Mouse (Mus musculus) liver, adult 2 months (tissue): ENCODE data around the gene Brca2. TPM values are rescaled to one million over a fixed set of nuclear protein-coding genes. Genes with fewer than 3 reads are reported as not detected.
A peak's percentile ranks its signal among the peaks of the same experiment; 100 is the strongest.

Experiments used
- DNase-seq: peaks from one replicate; pipeline ENCODE4 v3.0.0-alpha.2; 2011; ENCODE audit warnings: low read depth, low spot score; ENCODE audit errors: extremely low read depth
- H3K27ac ChIP-seq: fragments of 200-500 bp; replicated peaks from 2 replicates; pipeline ENCODE4 v1.5.1; 2012; ENCODE audit warnings: low read depth, mild to moderate bottlenecking, control low read depth, inconsistent platforms, low read length; ENCODE audit not compliant: insufficient read depth
- H3K27me3 ChIP-seq: fragments of 200-500 bp; 2 replicates; pipeline ENCODE4 v1.6.1; 2012; ENCODE audit warnings: mild to moderate bottlenecking, moderate library complexity, low read length, inconsistent platforms; ENCODE audit not compliant: control insufficient read depth, insufficient read depth
- H3K36me3 ChIP-seq: fragments of 200-500 bp; 2 replicates; pipeline ENCODE4 v1.6.1; 2012; ENCODE audit warnings: low read length, inconsistent platforms; ENCODE audit not compliant: control insufficient read depth, insufficient read depth
- H3K4me1 ChIP-seq: fragments of 200-500 bp; 2 replicates; pipeline ENCODE4 v1.6.1; 2011; ENCODE audit warnings: low read length; ENCODE audit not compliant: control insufficient read depth, insufficient read depth
- H3K4me3 ChIP-seq: fragments of 200-500 bp; 2 replicates; pipeline ENCODE4 v1.5.1; 2011; ENCODE audit warnings: low read depth, mild to moderate bottlenecking, control low read depth, low read length, moderate library complexity; ENCODE audit not compliant: insufficient read depth
- H3K79me2 ChIP-seq: fragments of 200-500 bp; 2 replicates; pipeline ENCODE4 v1.6.1; 2012; ENCODE audit warnings: inconsistent platforms, mild to moderate bottlenecking, low read length, moderate library complexity; ENCODE audit not compliant: control insufficient read depth, insufficient read depth
- H3K9ac ChIP-seq: fragments of 200-500 bp; 2 replicates; pipeline ENCODE4 v1.6.1; 2012; ENCODE audit warnings: low read depth, mild to moderate bottlenecking, control low read depth, inconsistent platforms, low read length
- CTCF ChIP-seq: fragments of 200-500 bp; IDR thresholded peaks from 2 replicates; pipeline ENCODE4 v1.5.1; 2011; ENCODE audit warnings: low read depth, low read length, control low read depth
- POLR2A ChIP-seq: fragments of 200-500 bp; IDR thresholded peaks from 2 replicates; pipeline ENCODE4 v1.6.1; 2011; ENCODE audit warnings: low read length, control low read depth; ENCODE audit not compliant: insufficient read depth; ENCODE audit errors: extremely low read depth
- WGBS: fragments of 180-500 bp; shearing (Covaris S2); methylation state at CpG from one replicate; pipeline ENCODE4 v1.1.7; 2018; 5-methylcytosine and 5-hydroxymethylcytosine counted together
- polyA plus RNA-seq: library from polyadenylated mRNA; depleted of rRNA; stranded (reverse); fragments of >200 nt; gene quantifications from 2 replicates; pipeline ENCODE4 v1.2.3, GENCODE M21; 2012
- total RNA-seq: library from RNA; depleted of rRNA; stranded (reverse); fragments of >200 nt; gene quantifications from 2 replicates; pipeline ENCODE4 v1.2.3, GENCODE M21; 2014

Brca2 gene
- total and polyA plus RNA-seq, 2 experiments, result 0.86 to 3.2 TPM

DNA sequence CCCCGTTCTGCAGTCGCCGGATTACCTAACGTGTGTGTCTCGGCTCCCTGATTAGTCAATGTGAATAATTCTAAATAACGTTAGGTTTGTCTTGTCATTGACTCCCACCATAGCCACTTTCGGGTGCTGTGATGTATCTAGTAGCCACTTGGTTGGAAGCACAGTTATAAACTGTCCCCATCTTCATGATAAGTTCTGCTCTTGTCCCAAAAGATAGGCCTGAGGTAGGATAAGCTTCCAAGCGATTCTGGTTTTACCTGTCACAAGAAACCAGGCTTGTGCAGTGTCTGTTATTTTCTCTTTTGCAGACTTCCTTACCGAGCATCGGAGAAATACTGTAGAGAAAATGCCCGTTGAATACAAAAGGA is 421 bp downstream of the Brca2 start:
- peak overlapping the region; percentile 59 for H3K27ac ChIP-seq

DNA sequence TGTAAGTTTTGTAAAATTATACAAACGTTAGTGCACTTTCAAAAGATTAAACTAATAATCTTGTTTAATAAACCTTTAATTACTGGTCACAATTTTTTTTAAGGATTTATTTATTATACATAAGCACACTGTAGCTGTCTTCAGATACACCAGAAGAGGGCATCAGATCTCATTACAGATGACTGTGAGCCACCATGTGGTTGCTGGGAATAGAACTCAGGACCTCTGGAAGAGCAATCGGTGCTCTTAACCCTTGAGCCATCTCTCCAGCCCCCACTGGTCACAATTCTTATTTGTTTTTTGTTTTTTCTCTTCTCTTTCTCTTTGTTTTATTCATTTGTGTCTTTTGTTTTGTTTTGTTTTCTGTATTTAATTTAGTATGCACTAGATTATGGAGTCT is 2.8 kb downstream of the Brca2 start:
- TF ChIP-seq CTCF (no peak), POLR2A (no peak)
- Histone ChIP-seq H3K4me1 (no peaks in the 10 kb centered on the region), H3K36me3 (no peaks in the 10 kb centered on the region), H3K4me3 (no peak overlapping the region), H3K9ac (no peak overlapping the region), H3K27ac (no peak overlapping the region), H3K27me3 (no peaks in the 10 kb centered on the region), H3K79me2 (no peaks in the 10 kb centered on the region)
- 91% methylated on average over 2 of the region's 2 CpGs for WGBS
- DNase-seq, result no peak

More for the DNA sequence above, 421 bp downstream of the Brca2 start:
- Histone ChIP-seq H3K36me3 (no peaks in the 10 kb centered on the region), H3K9ac (peak overlapping the region; percentile 92), H3K4me1 (no peaks in the 10 kb centered on the region), H3K27me3 (no peaks in the 10 kb centered on the region), H3K4me3 (peak overlapping the region; percentile 89), H3K79me2 (no peaks in the 10 kb centered on the region)
- 4% methylated on average over 11 of the region's 11 CpGs for WGBS
- DNase-seq, result peak; percentile 40
- no peak for TF ChIP-seq CTCF
- no peak for TF ChIP-seq POLR2A

DNA sequence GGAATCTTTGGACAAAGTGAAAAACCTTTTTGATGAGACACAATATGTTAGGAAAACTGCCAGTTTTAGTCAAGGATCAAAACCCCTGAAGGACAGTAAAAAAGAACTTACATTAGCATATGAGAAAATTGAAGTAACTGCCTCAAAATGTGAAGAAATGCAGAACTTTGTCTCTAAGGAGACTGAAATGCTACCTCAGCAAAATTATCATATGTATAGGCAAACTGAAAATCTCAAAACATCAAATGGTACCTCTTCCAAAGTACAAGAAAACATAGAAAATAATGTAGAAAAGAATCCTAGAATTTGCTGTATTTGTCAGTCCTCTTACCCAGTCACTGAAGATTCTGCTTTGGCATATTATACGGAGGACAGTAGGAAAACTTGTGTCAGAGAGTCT is 18.9 kb downstream of the Brca2 start:
- no peaks in the 10 kb centered on the region for H3K27me3 ChIP-seq
- H3K4me3 ChIP-seq, result no peak overlapping the region
- H3K79me2 ChIP-seq, result no peaks in the 10 kb centered on the region
- no peaks in the 10 kb centered on the region; the same call in 1 of the 2 replicates for H3K4me1 ChIP-seq
- peaks cover 5% of the 10 kb centered on the region; the same call in 1 of the 2 replicates for H3K36me3 ChIP-seq
- no peak overlapping the region for H3K27ac ChIP-seq
- no peak for DNase-seq
- H3K9ac ChIP-seq, result no peak overlapping the region
- WGBS, result 96% methylated on average over 1 of the region's 1 CpGs
- no peak for TF ChIP-seq POLR2A
- TF ChIP-seq CTCF, result no peak

DNA sequence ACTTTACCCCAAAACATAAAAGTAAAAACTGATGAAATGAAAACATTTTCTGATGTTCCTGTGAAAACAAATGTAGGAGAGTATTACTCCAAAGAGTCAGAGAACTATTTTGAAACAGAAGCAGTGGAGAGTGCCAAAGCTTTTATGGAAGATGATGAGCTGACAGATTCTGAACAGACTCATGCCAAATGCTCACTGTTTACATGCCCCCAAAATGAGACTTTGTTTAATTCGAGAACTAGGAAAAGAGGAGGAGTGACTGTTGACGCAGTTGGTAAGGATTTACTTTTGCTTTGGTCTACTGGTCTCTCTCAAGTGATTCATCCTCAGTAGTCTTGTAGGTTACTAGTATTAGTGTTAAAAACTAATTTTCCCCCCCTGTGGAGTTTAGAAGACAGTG is 20.8 kb downstream of the Brca2 start:
- TF ChIP-seq POLR2A (no peak), CTCF (no peak)
- Histone ChIP-seq H3K27ac (no peak overlapping the region), H3K27me3 (no peaks in the 10 kb centered on the region), H3K36me3 (peaks cover 5% of the 10 kb centered on the region; the same call in 1 of the 2 replicates), H3K9ac (no peak overlapping the region), H3K4me1 (no peaks in the 10 kb centered on the region; the same call in 1 of the 2 replicates), H3K79me2 (no peaks in the 10 kb centered on the region), H3K4me3 (no peak overlapping the region)
- peak; percentile 50 for DNase-seq
- WGBS, result 24% methylated on average over 2 of the region's 2 CpGs

DNA sequence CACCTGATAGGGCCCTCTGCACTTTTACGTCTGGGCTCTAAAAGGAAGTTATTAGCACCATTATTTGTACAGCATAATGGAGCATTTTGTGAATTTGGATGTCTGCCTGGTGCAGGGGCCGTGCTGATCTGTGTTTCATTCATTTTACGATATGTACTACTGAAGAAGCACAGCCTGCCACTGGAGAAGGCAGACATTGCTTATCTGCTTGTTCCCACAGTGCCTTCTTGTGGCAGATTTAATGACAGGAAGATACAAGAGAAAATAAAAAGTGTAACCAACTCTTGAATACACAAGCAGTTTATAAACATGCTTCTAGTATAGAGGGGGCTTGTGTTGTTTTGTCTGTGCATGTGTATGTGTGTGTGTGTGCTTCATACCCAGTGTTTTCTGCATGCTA is 29.2 kb downstream of the Brca2 start:
- Histone ChIP-seq H3K27ac (no peak overlapping the region), H3K79me2 (no peaks in the 10 kb centered on the region), H3K4me3 (no peak overlapping the region), H3K27me3 (no peaks in the 10 kb centered on the region), H3K4me1 (no peaks in the 10 kb centered on the region), H3K9ac (no peak overlapping the region), H3K36me3 (peaks cover 3% of the 10 kb centered on the region; the same call in 1 of the 2 replicates)
- 82% methylated on average over 3 of the region's 3 CpGs for WGBS
- DNase-seq, result no peak
- no peak for TF ChIP-seq POLR2A
- TF ChIP-seq CTCF, result no peak

DNA sequence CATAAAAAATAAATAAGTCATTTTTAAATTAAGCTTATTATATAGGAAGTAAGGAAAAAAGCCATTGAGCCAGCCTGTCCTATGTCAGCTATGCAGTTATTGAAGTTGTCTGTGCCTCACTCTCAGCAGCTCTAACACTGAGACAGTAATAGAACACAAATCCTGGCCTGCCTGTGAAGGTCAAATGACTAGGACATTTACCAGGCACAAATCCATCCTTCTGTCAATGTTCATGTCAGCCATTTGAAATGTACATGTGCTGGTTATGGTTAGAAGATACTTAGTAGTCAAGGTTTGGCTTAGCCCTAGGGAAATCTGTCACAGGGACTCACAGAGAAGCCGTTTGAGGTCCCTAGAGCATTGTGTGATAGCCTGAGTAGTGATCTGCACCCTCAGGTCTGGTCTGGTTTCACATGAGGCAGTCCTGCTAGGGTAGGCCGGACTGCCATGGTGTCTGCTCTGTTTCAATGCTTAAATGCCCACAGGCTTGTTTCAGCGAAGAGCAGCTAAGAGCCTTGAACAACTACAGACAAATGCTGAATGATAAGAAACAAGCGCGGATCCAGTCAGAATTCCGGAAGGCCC is 37.2 kb downstream of the Brca2 start:
- no peak for TF ChIP-seq CTCF
- TF ChIP-seq POLR2A, result no peak
- Histone ChIP-seq H3K27me3 (no peaks in the 10 kb centered on the region), H3K4me3 (no peak overlapping the region), H3K27ac (no peak overlapping the region), H3K4me1 (no peaks in the 10 kb centered on the region), H3K79me2 (no peaks in the 10 kb centered on the region), H3K36me3 (0 out of 2 replicates have a peak, but pooled peaks cover 2% of the 10 kb centered on the region), H3K9ac (no peak overlapping the region)
- WGBS, result 96% methylated on average over 6 of the region's 6 CpGs
- no peak for DNase-seq
